Mouse (Mus musculus): ENCODE data around the gene Eef2. TPM values are rescaled to one million over a fixed set of nuclear protein-coding genes. Genes with fewer than 3 reads are reported as not detected.

Eef2 gene
- 2,100 and 2,369 TPM in 2 replicates for polyA plus RNA-seq (2012; rRNA removed)

DNA sequence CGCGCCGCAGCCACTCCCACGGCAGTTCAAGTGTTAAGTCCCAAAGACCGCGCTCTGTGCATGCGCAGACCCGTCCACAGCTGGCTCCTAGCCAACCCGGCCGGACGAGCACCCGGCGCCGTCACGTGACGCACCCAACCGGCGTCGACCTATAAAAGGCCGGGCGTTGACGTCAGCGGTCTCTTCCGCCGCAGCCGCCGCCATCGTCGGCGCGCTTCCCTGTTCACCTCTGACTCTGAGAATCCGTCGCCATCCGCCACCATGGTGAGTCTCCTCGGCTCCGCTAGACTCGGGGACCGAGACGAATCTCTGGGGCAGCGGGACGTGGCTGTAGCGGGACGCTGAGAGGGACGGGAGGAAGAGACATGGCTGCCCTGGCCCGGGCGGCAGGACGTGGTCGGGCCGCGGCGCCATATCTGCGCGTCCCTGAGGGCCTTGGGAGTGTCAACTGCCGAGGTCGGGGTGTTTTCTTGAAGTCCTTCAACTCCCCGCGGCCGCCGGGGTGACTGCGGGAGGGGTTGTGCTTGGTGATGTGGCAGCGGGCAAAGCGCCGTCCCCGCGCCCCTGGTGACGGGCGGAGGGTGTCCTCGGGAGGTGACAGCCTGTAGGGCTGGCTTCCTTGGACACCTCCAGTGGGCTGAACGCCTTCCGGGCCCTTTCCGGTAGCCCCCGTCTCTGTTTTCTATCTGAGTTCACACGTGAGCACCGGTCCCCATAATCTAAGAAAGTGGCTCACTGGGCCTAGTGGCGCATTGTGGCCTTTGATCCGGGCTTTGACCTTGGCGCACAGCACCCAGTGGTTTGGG lies at the start of gene Eef2:
TSS of gene Eef2 (plus strand) at position 166 of the 806 bp plus-strand sequence.
- peak within 1 kb of the TSS; percentile 42 for H3K27ac ChIP-seq (ENCODE audit: control insufficient read depth, insufficient read depth, low read length)
- TF ChIP-seq CTCF (IDR thresholded peaks at IDR 0.05; ENCODE audit: borderline replicate concordance, control insufficient read depth, extremely low read depth, insufficient read depth, low read length, poor library complexity) (peak; percentile 36; the same call in 1 of the 2 replicates), POLR2A (IDR thresholded peaks at IDR 0.05; ENCODE audit: control insufficient read depth, extremely low read depth, insufficient read depth, low read length, poor library complexity) (peak; percentile 99)
- H3K27me3 ChIP-seq (ENCODE audit: control insufficient read depth, insufficient read depth, low read length): no peaks in the 10 kb centered on the region
- under 1% methylated on average over 77 of the region's 77 CpGs for WGBS
- DNase-seq: peak; percentile 96
- peak within 1 kb of the TSS; percentile 78 for H3K4me3 ChIP-seq (ENCODE audit: control insufficient read depth, insufficient read depth, low read length)
- peaks cover 42% of the 10 kb centered on the region for H3K36me3 ChIP-seq (ENCODE audit: control insufficient read depth, insufficient read depth, low read length)
- H3K4me1 ChIP-seq (replicated peaks; ENCODE audit: control insufficient read depth, insufficient read depth, low read length): peaks cover 27% of the 10 kb centered on the region

- TF ChIP-seq CTCF (IDR thresholded peaks at IDR 0.05; ENCODE audit: borderline replicate concordance, control insufficient read depth, extremely low read depth, insufficient read depth, low read length, poor library complexity) (no peak), POLR2A (IDR thresholded peaks at IDR 0.05; ENCODE audit: control insufficient read depth, extremely low read depth, insufficient read depth, low read length, poor library complexity) (no peak)
- 8% methylated on average over 16 of the region's 16 CpGs for WGBS
- Histone ChIP-seq H3K4me1 (replicated peaks; ENCODE audit: control insufficient read depth, insufficient read depth, low read length) (peaks cover 33% of the 10 kb centered on the region), H3K27me3 (ENCODE audit: control insufficient read depth, insufficient read depth, low read length) (no peaks in the 10 kb centered on the region; the same call in 1 of the 2 replicates), H3K4me3 (ENCODE audit: control insufficient read depth, insufficient read depth, low read length) (no peak overlapping the region), H3K27ac (ENCODE audit: control insufficient read depth, insufficient read depth, low read length) (no peak overlapping the region), H3K36me3 (ENCODE audit: control insufficient read depth, insufficient read depth, low read length) (no peaks in the 10 kb centered on the region)
- peak; percentile 48 for DNase-seq
Observed at GRCm38 (mm10) chr10:81134181-81134587, 42.2 kb upstream of the Eef2 start.

GRCm38 (mm10) chr10:81134966-81135681 lies 41.3 kb upstream of the Eef2 start, which contains the start of gene Zbtb7a:
Zbtb7a (plus strand) TSS chr10:81135220.
- 4% methylated on average over 41 of the region's 41 CpGs for WGBS
- Histone ChIP-seq H3K4me1 (replicated peaks; ENCODE audit: control insufficient read depth, insufficient read depth, low read length) (peaks cover 36% of the 10 kb centered on the region), H3K4me3 (ENCODE audit: control insufficient read depth, insufficient read depth, low read length) (peak within 1 kb of the TSS; percentile 84), H3K27ac (ENCODE audit: control insufficient read depth, insufficient read depth, low read length) (no peak within 1 kb of the TSS), H3K27me3 (ENCODE audit: control insufficient read depth, insufficient read depth, low read length) (no peaks in the 10 kb centered on the region; the same call in 1 of the 2 replicates), H3K36me3 (ENCODE audit: control insufficient read depth, insufficient read depth, low read length) (no peaks in the 10 kb centered on the region)
- DNase-seq: no peak
- TF ChIP-seq CTCF (IDR thresholded peaks at IDR 0.05; ENCODE audit: borderline replicate concordance, control insufficient read depth, extremely low read depth, insufficient read depth, low read length, poor library complexity) (no peak), POLR2A (IDR thresholded peaks at IDR 0.05; ENCODE audit: control insufficient read depth, extremely low read depth, insufficient read depth, low read length, poor library complexity) (no peak)

DNA sequence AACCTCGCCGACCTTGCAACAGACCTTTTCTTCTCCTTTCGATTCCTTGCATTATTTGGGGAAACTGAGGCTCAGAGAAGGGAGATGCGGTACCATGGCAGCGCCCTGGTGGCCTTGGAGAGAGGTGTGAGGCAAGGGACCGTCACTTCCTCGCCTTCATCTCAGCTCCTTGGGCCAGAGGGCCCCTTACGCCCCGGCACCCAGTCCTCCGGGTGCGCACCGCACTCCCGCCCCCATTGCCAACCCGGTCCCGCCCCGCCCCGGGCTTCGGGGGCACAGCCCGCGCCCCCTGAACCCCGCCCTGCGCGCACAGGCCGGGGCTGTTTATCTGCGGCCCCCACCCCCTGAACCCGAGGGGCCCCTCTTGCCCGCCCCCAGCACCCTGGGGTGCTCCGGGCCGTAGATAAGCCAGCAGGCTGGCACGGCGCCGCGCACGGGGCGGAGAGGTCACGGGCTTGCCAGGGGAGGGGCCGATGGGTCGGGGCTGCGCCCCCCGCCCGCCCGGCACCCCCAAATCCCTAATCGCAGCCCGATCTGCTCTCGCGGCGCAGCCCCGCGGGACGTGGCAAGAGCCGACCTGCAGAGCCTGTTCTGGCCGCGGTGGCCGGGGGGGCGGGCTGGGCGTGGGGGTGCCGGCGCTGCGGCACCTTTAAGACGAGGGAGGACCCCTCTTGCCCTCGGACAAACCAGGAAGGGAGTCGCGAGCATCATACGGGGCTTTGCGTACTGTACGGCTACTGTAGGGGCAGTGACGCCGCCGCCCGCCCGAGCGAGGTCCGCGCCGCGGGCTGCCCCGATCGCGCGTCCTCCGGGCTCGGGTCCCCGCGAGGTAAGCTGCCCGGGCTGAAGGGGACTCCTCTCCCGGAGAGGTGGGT lies 40.4 kb upstream of the Eef2 start:
- H3K27ac ChIP-seq (ENCODE audit: control insufficient read depth, insufficient read depth, low read length): peak overlapping the region; percentile 71
- DNase-seq: peak; percentile 58
- peaks cover 45% of the 10 kb centered on the region for H3K4me1 ChIP-seq (replicated peaks; ENCODE audit: control insufficient read depth, insufficient read depth, low read length)
- peak overlapping the region; percentile 84 for H3K4me3 ChIP-seq (ENCODE audit: control insufficient read depth, insufficient read depth, low read length)
- WGBS: under 1% methylated on average over 85 of the region's 86 CpGs
- H3K27me3 ChIP-seq (ENCODE audit: control insufficient read depth, insufficient read depth, low read length): no peaks in the 10 kb centered on the region; the same call in 1 of the 2 replicates
- no peaks in the 10 kb centered on the region for H3K36me3 ChIP-seq (ENCODE audit: control insufficient read depth, insufficient read depth, low read length)
- TF ChIP-seq CTCF (IDR thresholded peaks at IDR 0.05; ENCODE audit: borderline replicate concordance, control insufficient read depth, extremely low read depth, insufficient read depth, low read length, poor library complexity) (peak; percentile 36; the same call in 1 of the 2 replicates), POLR2A (IDR thresholded peaks at IDR 0.05; ENCODE audit: control insufficient read depth, extremely low read depth, insufficient read depth, low read length, poor library complexity) (no peak)

DNA sequence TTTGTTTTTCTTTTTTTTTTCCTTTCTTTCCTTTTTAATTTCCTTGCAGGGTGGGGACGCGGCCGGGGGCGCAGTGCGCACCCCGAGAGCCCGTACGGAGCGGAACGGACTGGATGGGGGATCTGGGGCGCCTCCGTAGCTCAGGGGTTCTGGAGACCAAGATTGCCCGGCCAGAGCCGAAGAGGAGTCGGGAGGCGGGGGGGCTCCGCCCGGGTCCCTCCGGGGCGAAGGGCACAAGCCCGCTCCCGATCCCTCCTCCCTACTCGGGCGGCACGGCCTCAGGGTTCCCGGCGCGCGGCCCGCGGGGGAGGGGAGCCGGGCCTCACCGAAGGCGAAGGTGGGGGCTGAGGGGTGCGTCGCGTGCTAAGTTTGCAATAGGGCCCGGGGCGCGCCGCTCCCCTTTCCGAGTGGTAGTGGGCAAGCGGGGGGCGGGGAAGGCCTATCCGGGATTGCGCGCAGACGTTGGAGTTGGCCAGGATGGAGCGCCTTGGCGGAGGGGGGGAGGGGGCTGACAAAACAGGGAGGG lies 39.7 kb upstream of the Eef2 start:
- Histone ChIP-seq H3K4me3 (ENCODE audit: control insufficient read depth, insufficient read depth, low read length) (peak overlapping the region; percentile 84), H3K27ac (ENCODE audit: control insufficient read depth, insufficient read depth, low read length) (peak overlapping the region; percentile 71), H3K4me1 (replicated peaks; ENCODE audit: control insufficient read depth, insufficient read depth, low read length) (peaks cover 46% of the 10 kb centered on the region), H3K36me3 (ENCODE audit: control insufficient read depth, insufficient read depth, low read length) (no peaks in the 10 kb centered on the region), H3K27me3 (ENCODE audit: control insufficient read depth, insufficient read depth, low read length) (no peaks in the 10 kb centered on the region; the same call in 1 of the 2 replicates)
- WGBS: under 1% methylated on average over 46 of the region's 50 CpGs
- DNase-seq: peak; percentile 87
- TF ChIP-seq CTCF (IDR thresholded peaks at IDR 0.05; ENCODE audit: borderline replicate concordance, control insufficient read depth, extremely low read depth, insufficient read depth, low read length, poor library complexity) (no peak), POLR2A (IDR thresholded peaks at IDR 0.05; ENCODE audit: control insufficient read depth, extremely low read depth, insufficient read depth, low read length, poor library complexity) (no peak; the same call in 1 of the 2 replicates)

All from thymus, adult 2 months (tissue).